Mouse (Mus musculus) limb, embryonic 13.5 days (tissue): Measurements from ENCODE around the gene Lgals2. TPM values are rescaled to one million over a fixed set of nuclear protein-coding genes. Genes with fewer than 3 reads are reported as not detected.

Experiments
- ATAC-seq: fragments of 200-750 bp; cut with Nextera tagmentation; 2 replicates; pipeline ENCODE4 v1.8.0; 2017; ENCODE audit warnings: low read depth, moderate number of reproducible peaks, moderate TSS enrichment; ENCODE audit not compliant: low FRiP score
- H3K27ac ChIP-seq: fragments of 300-500 bp; sonication (generic); 2 replicates; pipeline ENCODE4 v1.5.1; 2015; ENCODE audit warnings: inconsistent platforms, mild to moderate bottlenecking, moderate library complexity
- H3K27me3 ChIP-seq: fragments of 300-500 bp; sonication (generic); 2 replicates; pipeline ENCODE4 v1.6.1; 2015; ENCODE audit warnings: mild to moderate bottlenecking, inconsistent platforms
- H3K36me3 ChIP-seq: fragments of 300-500 bp; sonication (generic); 2 replicates; pipeline ENCODE4 v1.6.1; 2015; ENCODE audit warnings: inconsistent platforms, mild to moderate bottlenecking, moderate library complexity
- H3K4me1 ChIP-seq: fragments of 300-500 bp; sonication (generic); 2 replicates; pipeline ENCODE4 v1.6.1; 2015; ENCODE audit warnings: inconsistent platforms
- H3K4me2 ChIP-seq: fragments of 300-500 bp; sonication (generic); replicated peaks from 2 replicates; pipeline ENCODE4 v1.6.1; 2015; ENCODE audit warnings: inconsistent platforms, mild to moderate bottlenecking, moderate library complexity
- H3K4me3 ChIP-seq: fragments of 300-500 bp; sonication (generic); 2 replicates; pipeline ENCODE4 v1.5.1; 2015; ENCODE audit warnings: moderate library complexity, mild to moderate bottlenecking, inconsistent platforms
- H3K9ac ChIP-seq: fragments of 300-500 bp; sonication (generic); 2 replicates; pipeline ENCODE4 v1.6.1; 2015; ENCODE audit warnings: mild to moderate bottlenecking, inconsistent platforms
- H3K9me3 ChIP-seq: fragments of 300-500 bp; sonication (generic); 2 replicates; pipeline ENCODE4 v1.6.1; 2016; ENCODE audit warnings: inconsistent platforms
- WGBS: fragments of 180-500 bp; shearing (Covaris S2); methylation state at CpG from one replicate; pipeline ENCODE4 v1.1.7; 2015; 5-methylcytosine and 5-hydroxymethylcytosine counted together
- polyA plus RNA-seq: library from polyadenylated mRNA; unstranded; fragments of >200 nt; fragmentation: Nextera tagmentation; extraction: Ambion mirVana; gene quantifications from 2 replicates; pipeline ENCODE4 v1.2.1, GENCODE M21; 2015

Gene Lgals2
- polyA plus RNA-seq, 1 experiment from 2014 or later = 0.53 TPM

- H3K27ac ChIP-seq = no peak overlapping the region
- ATAC-seq = no peak
- H3K4me1 ChIP-seq = peaks cover 67% of the 10 kb centered on the region
- no peaks in the 10 kb centered on the region for H3K9me3 ChIP-seq
- no peaks in the 10 kb centered on the region for H3K36me3 ChIP-seq
- no peak overlapping the region for H3K4me3 ChIP-seq
- H3K27me3 ChIP-seq = peaks cover 38% of the 10 kb centered on the region
- H3K4me2 ChIP-seq = 0 out of 2 replicates have a peak overlapping the region, but pooled peaks have one; percentile 3
- 49% methylated on average over 6 of the region's 6 CpGs for WGBS
- H3K9ac ChIP-seq = 0 out of 2 replicates have a peak overlapping the region, but pooled peaks have one; percentile 9
These were observed 14.1 kb downstream of the Lgals2 start for GRCm38 (mm10) chr15:78841161-78841790.

GRCm38 (mm10) chr15:78840751-78841150, 14.6 kb downstream of the Lgals2 start:
- no peaks in the 10 kb centered on the region for H3K9me3 ChIP-seq
- WGBS = 15% methylated on average over 11 of the region's 11 CpGs
- no peaks in the 10 kb centered on the region for H3K36me3 ChIP-seq
- peaks cover 38% of the 10 kb centered on the region for H3K27me3 ChIP-seq
- H3K27ac ChIP-seq = no peak overlapping the region; the same call in 1 of the 2 replicates
- no peak overlapping the region for H3K4me3 ChIP-seq
- H3K9ac ChIP-seq = 0 out of 2 replicates have a peak overlapping the region, but pooled peaks have one; percentile 9
- no peak for ATAC-seq
- H3K4me1 ChIP-seq = peaks cover 70% of the 10 kb centered on the region
- H3K4me2 ChIP-seq = no peak overlapping the region

GRCm38 (mm10) chr15:78840241-78840640, 15.1 kb downstream of the Lgals2 start:
- H3K27me3 ChIP-seq = peaks cover 38% of the 10 kb centered on the region
- H3K9ac ChIP-seq = no peak overlapping the region
- H3K4me2 ChIP-seq = no peak overlapping the region
- H3K4me1 ChIP-seq = peaks cover 70% of the 10 kb centered on the region
- no peak for ATAC-seq
- WGBS = 37% methylated on average over 3 of the region's 3 CpGs
- no peaks in the 10 kb centered on the region for H3K9me3 ChIP-seq
- no peak overlapping the region for H3K4me3 ChIP-seq
- H3K36me3 ChIP-seq = no peaks in the 10 kb centered on the region
- no peak overlapping the region; the same call in 1 of the 2 replicates for H3K27ac ChIP-seq

GRCm38 (mm10) chr15:78839744-78840143, 15.6 kb downstream of the Lgals2 start:
- Histone ChIP-seq H3K27me3 (peaks cover 36% of the 10 kb centered on the region), H3K27ac (peak overlapping the region; percentile 61), H3K4me2 (peak overlapping the region; percentile 21; the same call in 1 of the 2 replicates), H3K36me3 (no peaks in the 10 kb centered on the region), H3K9me3 (no peaks in the 10 kb centered on the region), H3K4me3 (no peak overlapping the region), H3K4me1 (peaks cover 72% of the 10 kb centered on the region), H3K9ac (no peak overlapping the region)
- ATAC-seq = no peak
- WGBS = 2% methylated on average over 2 of the region's 2 CpGs

GRCm38 (mm10) chr15:78836086-78836621, 19.2 kb downstream of the Lgals2 start:
- H3K27ac ChIP-seq = peak overlapping the region; percentile 6; the same call in 1 of the 2 replicates
- H3K9me3 ChIP-seq = no peaks in the 10 kb centered on the region
- H3K4me2 ChIP-seq = no peak overlapping the region
- no peak overlapping the region for H3K4me3 ChIP-seq
- no peaks in the 10 kb centered on the region for H3K36me3 ChIP-seq
- ATAC-seq = no peak
- 28% methylated on average over 8 of the region's 8 CpGs for WGBS
- H3K4me1 ChIP-seq = peaks cover 71% of the 10 kb centered on the region
- H3K9ac ChIP-seq = no peak overlapping the region
- peaks cover 5% of the 10 kb centered on the region; the same call in 1 of the 2 replicates for H3K27me3 ChIP-seq

- Histone ChIP-seq H3K4me1 (peaks cover 70% of the 10 kb centered on the region), H3K27me3 (no peaks in the 10 kb centered on the region), H3K27ac (peak overlapping the region; percentile 61), H3K4me2 (no peak overlapping the region), H3K4me3 (no peak overlapping the region), H3K9ac (0 out of 2 replicates have a peak overlapping the region, but pooled peaks have one; percentile 8), H3K36me3 (no peaks in the 10 kb centered on the region), H3K9me3 (no peaks in the 10 kb centered on the region)
- WGBS = 16% methylated on average over 12 of the region's 12 CpGs
- no peak for ATAC-seq
These were observed 19.9 kb downstream of the Lgals2 start for GRCm38 (mm10) chr15:78835200-78836085.

GRCm38 (mm10) chr15:78834233-78835005, 20.9 kb downstream of the Lgals2 start:
- Histone ChIP-seq H3K4me3 (no peak overlapping the region), H3K4me2 (no peak overlapping the region), H3K36me3 (no peaks in the 10 kb centered on the region), H3K9ac (no peak overlapping the region), H3K27ac (peak overlapping the region; percentile 61), H3K9me3 (no peaks in the 10 kb centered on the region), H3K27me3 (no peaks in the 10 kb centered on the region), H3K4me1 (peaks cover 59% of the 10 kb centered on the region)
- WGBS = 24% methylated on average over 9 of the region's 10 CpGs
- no peak for ATAC-seq

- no peak overlapping the region for H3K9ac ChIP-seq
- ATAC-seq = no peak
- no peaks in the 10 kb centered on the region for H3K9me3 ChIP-seq
- 82% methylated on average over 3 of the region's 3 CpGs for WGBS
- H3K27ac ChIP-seq = no peak overlapping the region
- H3K4me1 ChIP-seq = peaks cover 55% of the 10 kb centered on the region
- no peaks in the 10 kb centered on the region for H3K36me3 ChIP-seq
- no peak overlapping the region for H3K4me3 ChIP-seq
- H3K27me3 ChIP-seq = peaks cover 3% of the 10 kb centered on the region
- H3K4me2 ChIP-seq = no peak overlapping the region
These were observed 21.7 kb downstream of the Lgals2 start for GRCm38 (mm10) chr15:78833582-78833981.

GRCm38 (mm10) chr15:78832701-78833123, 22.6 kb downstream of the Lgals2 start:
- H3K9me3 ChIP-seq = no peaks in the 10 kb centered on the region
- H3K4me3 ChIP-seq = no peak overlapping the region
- peak overlapping the region; percentile 31; the same call in 1 of the 2 replicates for H3K4me2 ChIP-seq
- peak; percentile 54 for ATAC-seq
- peak overlapping the region; percentile 54 for H3K9ac ChIP-seq
- H3K27me3 ChIP-seq = peaks cover 12% of the 10 kb centered on the region
- peaks cover 55% of the 10 kb centered on the region for H3K4me1 ChIP-seq
- H3K36me3 ChIP-seq = no peaks in the 10 kb centered on the region
- peak overlapping the region; percentile 58; the same call in 1 of the 2 replicates for H3K27ac ChIP-seq
- WGBS = 12% methylated on average over 14 of the region's 14 CpGs

GRCm38 (mm10) chr15:78831720-78832657, 23.3 kb downstream of the Lgals2 start:
- peaks cover 55% of the 10 kb centered on the region for H3K4me1 ChIP-seq
- H3K9me3 ChIP-seq = no peaks in the 10 kb centered on the region
- 28% methylated on average over 19 of the region's 19 CpGs for WGBS
- H3K4me3 ChIP-seq = no peak overlapping the region
- H3K27me3 ChIP-seq = peaks cover 19% of the 10 kb centered on the region
- peak overlapping the region; percentile 31 for H3K4me2 ChIP-seq
- H3K36me3 ChIP-seq = no peaks in the 10 kb centered on the region
- peak; percentile 4; the same call in 1 of the 2 replicates for ATAC-seq
- peak overlapping the region; percentile 54; the same call in 1 of the 2 replicates for H3K9ac ChIP-seq
- H3K27ac ChIP-seq = peak overlapping the region; percentile 58; the same call in 1 of the 2 replicates
